Mouse (Mus musculus) intestine, embryonic 15.5 days (tissue): Measurements from ENCODE around the gene Gpr179. TPM values are rescaled to one million over a fixed set of nuclear protein-coding genes. Genes with fewer than 3 reads are reported as not detected.

ENCODE experiments used
- ATAC-seq: fragments of 200-750 bp; cut with Nextera tagmentation; 2 replicates; pipeline ENCODE4 v1.8.0; 2017; ENCODE audit warnings: moderate TSS enrichment, moderate library complexity
- H3K27ac ChIP-seq: fragments of 300-500 bp; sonication (generic); 2 replicates; pipeline ENCODE4 v1.5.1; 2015; ENCODE audit warnings: mild to moderate bottlenecking, inconsistent platforms
- H3K27me3 ChIP-seq: fragments of 300-500 bp; sonication (generic); replicated peaks from 2 replicates; pipeline ENCODE4 v1.6.1; 2015; ENCODE audit warnings: inconsistent platforms
- H3K36me3 ChIP-seq: fragments of 300-500 bp; sonication (generic); 2 replicates; pipeline ENCODE4 v1.6.1; 2015; ENCODE audit warnings: inconsistent platforms
- H3K4me1 ChIP-seq: fragments of 300-500 bp; sonication (generic); replicated peaks from 2 replicates; pipeline ENCODE4 v1.6.1; 2015; ENCODE audit warnings: inconsistent platforms
- H3K4me2 ChIP-seq: fragments of 300-500 bp; sonication (generic); replicated peaks from 2 replicates; pipeline ENCODE4 v1.6.1; 2015; ENCODE audit warnings: mild to moderate bottlenecking, inconsistent platforms
- H3K4me3 ChIP-seq: fragments of 300-500 bp; sonication (generic); replicated peaks from 2 replicates; pipeline ENCODE4 v1.5.1; 2015; ENCODE audit warnings: inconsistent platforms
- H3K9ac ChIP-seq: fragments of 300-500 bp; sonication (generic); 2 replicates; pipeline ENCODE4 v1.6.1; 2015; ENCODE audit warnings: inconsistent platforms
- H3K9me3 ChIP-seq: fragments of 300-500 bp; sonication (generic); 2 replicates; pipeline ENCODE4 v1.6.1; 2016; ENCODE audit warnings: inconsistent platforms
- WGBS: fragments of 180-500 bp; shearing (Covaris S2); methylation state at CpG from one replicate; pipeline ENCODE4 v1.1.7; 2015; 5-methylcytosine and 5-hydroxymethylcytosine counted together
- polyA plus RNA-seq: library from polyadenylated mRNA; unstranded; fragments of >200 nt; fragmentation: Nextera tagmentation; extraction: Ambion mirVana; gene quantifications from 2 replicates; pipeline ENCODE4 v1.2.1, GENCODE M21; 2015

Gpr179 gene
- polyA plus RNA-seq, 1 experiment from 2014 or later, result 0.20 TPM

- H3K36me3 ChIP-seq, result no peaks in the 10 kb centered on the region
- no peak overlapping the region for H3K9ac ChIP-seq
- peaks cover 10% of the 10 kb centered on the region for H3K4me1 ChIP-seq
- no peaks in the 10 kb centered on the region for H3K27me3 ChIP-seq
- no peaks in the 10 kb centered on the region for H3K9me3 ChIP-seq
- no peak overlapping the region for H3K4me3 ChIP-seq
- 52% methylated on average over 4 of the region's 4 CpGs for WGBS
- H3K4me2 ChIP-seq, result no peak overlapping the region
- H3K27ac ChIP-seq, result 0 out of 2 replicates have a peak overlapping the region, but pooled peaks have one; percentile 11
- ATAC-seq, result peak; percentile 59
Measured at GRCm38 (mm10) chr11:97352935-97353597, 1.2 kb upstream of the Gpr179 start.

GRCm38 (mm10) chr11:97350035-97350434, 1.8 kb downstream of the Gpr179 start:
- 23% methylated on average over 2 of the region's 2 CpGs for WGBS
- Histone ChIP-seq H3K9ac (no peak overlapping the region), H3K36me3 (no peaks in the 10 kb centered on the region), H3K4me1 (peaks cover 10% of the 10 kb centered on the region), H3K27ac (peak overlapping the region; percentile 19), H3K4me2 (no peak overlapping the region), H3K9me3 (no peaks in the 10 kb centered on the region), H3K27me3 (no peaks in the 10 kb centered on the region), H3K4me3 (no peak overlapping the region)
- ATAC-seq, result peak; percentile 78

GRCm38 (mm10) chr11:97347291-97347690, 4.6 kb downstream of the Gpr179 start:
- Histone ChIP-seq H3K4me1 (peaks cover 17% of the 10 kb centered on the region), H3K36me3 (no peaks in the 10 kb centered on the region), H3K4me3 (no peak overlapping the region), H3K4me2 (no peak overlapping the region), H3K9ac (no peak overlapping the region), H3K27me3 (no peaks in the 10 kb centered on the region), H3K27ac (no peak overlapping the region), H3K9me3 (no peaks in the 10 kb centered on the region)
- WGBS, result 64% methylated on average over 9 of the region's 9 CpGs
- ATAC-seq, result no peak

GRCm38 (mm10) chr11:97346383-97346782, 5.5 kb downstream of the Gpr179 start:
- Histone ChIP-seq H3K4me1 (peaks cover 17% of the 10 kb centered on the region), H3K36me3 (no peaks in the 10 kb centered on the region), H3K27me3 (no peaks in the 10 kb centered on the region), H3K9me3 (no peaks in the 10 kb centered on the region), H3K4me2 (no peak overlapping the region), H3K4me3 (no peak overlapping the region), H3K9ac (no peak overlapping the region), H3K27ac (no peak overlapping the region)
- WGBS, result 82% methylated on average over 9 of the region's 9 CpGs
- no peak for ATAC-seq

GRCm38 (mm10) chr11:97345446-97345845, 6.4 kb downstream of the Gpr179 start:
- H3K27me3 ChIP-seq, result no peaks in the 10 kb centered on the region
- peaks cover 16% of the 10 kb centered on the region for H3K4me1 ChIP-seq
- no peak overlapping the region for H3K4me3 ChIP-seq
- no peak for ATAC-seq
- H3K9me3 ChIP-seq, result no peaks in the 10 kb centered on the region
- 60% methylated on average over 10 of the region's 10 CpGs for WGBS
- H3K9ac ChIP-seq, result no peak overlapping the region
- no peak overlapping the region for H3K4me2 ChIP-seq
- no peak overlapping the region for H3K27ac ChIP-seq
- no peaks in the 10 kb centered on the region for H3K36me3 ChIP-seq

GRCm38 (mm10) chr11:97343619-97344018, 8.3 kb downstream of the Gpr179 start:
- H3K4me3 ChIP-seq, result 0 out of 2 replicates have a peak overlapping the region, but pooled peaks have one; percentile 1
- 25% methylated on average over 17 of the region's 17 CpGs for WGBS
- H3K36me3 ChIP-seq, result no peaks in the 10 kb centered on the region
- ATAC-seq, result peak; percentile 40; the same call in 1 of the 2 replicates
- peaks cover 10% of the 10 kb centered on the region for H3K4me1 ChIP-seq
- H3K27ac ChIP-seq, result no peak overlapping the region
- peak overlapping the region; percentile 43 for H3K4me2 ChIP-seq
- H3K9me3 ChIP-seq, result no peaks in the 10 kb centered on the region
- H3K9ac ChIP-seq, result no peak overlapping the region
- H3K27me3 ChIP-seq, result no peaks in the 10 kb centered on the region

- Histone ChIP-seq H3K27me3 (no peaks in the 10 kb centered on the region), H3K27ac (no peak overlapping the region), H3K36me3 (no peaks in the 10 kb centered on the region), H3K4me3 (no peak overlapping the region), H3K4me1 (peaks cover 15% of the 10 kb centered on the region), H3K4me2 (peak overlapping the region; percentile 43; the same call in 1 of the 2 replicates), H3K9me3 (no peaks in the 10 kb centered on the region), H3K9ac (no peak overlapping the region)
- ATAC-seq, result no peak
- 39% methylated on average over 6 of the region's 8 CpGs for WGBS
Measured at GRCm38 (mm10) chr11:97343175-97343574, 8.7 kb downstream of the Gpr179 start.

GRCm38 (mm10) chr11:97338977-97339315, 12.9 kb downstream of the Gpr179 start:
- no peak; the same call in 1 of the 2 replicates for ATAC-seq
- H3K4me1 ChIP-seq, result peaks cover 29% of the 10 kb centered on the region
- peak overlapping the region; percentile 46 for H3K4me2 ChIP-seq
- WGBS, result 41% methylated on average over 17 of the region's 17 CpGs
- H3K36me3 ChIP-seq, result no peaks in the 10 kb centered on the region
- no peak overlapping the region for H3K4me3 ChIP-seq
- peak overlapping the region; percentile 17; the same call in 1 of the 2 replicates for H3K9ac ChIP-seq
- no peaks in the 10 kb centered on the region for H3K9me3 ChIP-seq
- peak overlapping the region; percentile 81 for H3K27ac ChIP-seq
- H3K27me3 ChIP-seq, result no peaks in the 10 kb centered on the region

- no peaks in the 10 kb centered on the region for H3K36me3 ChIP-seq
- H3K9me3 ChIP-seq, result no peaks in the 10 kb centered on the region
- peak; percentile 55 for ATAC-seq
- no peak overlapping the region for H3K4me3 ChIP-seq
- peaks cover 24% of the 10 kb centered on the region for H3K4me1 ChIP-seq
- 44% methylated on average over 21 of the region's 21 CpGs for WGBS
- H3K9ac ChIP-seq, result peak overlapping the region; percentile 17; the same call in 1 of the 2 replicates
- H3K4me2 ChIP-seq, result peak overlapping the region; percentile 46
- H3K27ac ChIP-seq, result peak overlapping the region; percentile 81
- no peaks in the 10 kb centered on the region for H3K27me3 ChIP-seq
Measured at GRCm38 (mm10) chr11:97338302-97338976, 13.4 kb downstream of the Gpr179 start.

GRCm38 (mm10) chr11:97337363-97337762, 14.5 kb downstream of the Gpr179 start:
- Histone ChIP-seq H3K9me3 (no peaks in the 10 kb centered on the region), H3K36me3 (no peaks in the 10 kb centered on the region), H3K27ac (no peak overlapping the region), H3K4me2 (no peak overlapping the region), H3K4me3 (no peak overlapping the region), H3K9ac (no peak overlapping the region), H3K4me1 (peaks cover 27% of the 10 kb centered on the region; the same call in 1 of the 2 replicates), H3K27me3 (no peaks in the 10 kb centered on the region)
- WGBS, result 82% methylated on average over 12 of the region's 12 CpGs
- ATAC-seq, result no peak

- Histone ChIP-seq H3K36me3 (no peaks in the 10 kb centered on the region), H3K4me1 (peaks cover 27% of the 10 kb centered on the region; the same call in 1 of the 2 replicates), H3K9me3 (no peaks in the 10 kb centered on the region), H3K27ac (no peak overlapping the region), H3K27me3 (no peaks in the 10 kb centered on the region), H3K4me2 (no peak overlapping the region), H3K9ac (no peak overlapping the region), H3K4me3 (no peak overlapping the region)
- 61% methylated on average over 14 of the region's 14 CpGs for WGBS
- ATAC-seq, result no peak
Measured at GRCm38 (mm10) chr11:97336751-97337345, 15.0 kb downstream of the Gpr179 start.

GRCm38 (mm10) chr11:97336238-97336637, 15.6 kb downstream of the Gpr179 start:
- Histone ChIP-seq H3K4me3 (no peak overlapping the region), H3K4me2 (no peak overlapping the region), H3K27ac (no peak overlapping the region), H3K36me3 (no peaks in the 10 kb centered on the region), H3K4me1 (peaks cover 27% of the 10 kb centered on the region; the same call in 1 of the 2 replicates), H3K27me3 (no peaks in the 10 kb centered on the region), H3K9ac (no peak overlapping the region), H3K9me3 (no peaks in the 10 kb centered on the region)
- WGBS, result 56% methylated on average over 6 of the region's 6 CpGs
- no peak for ATAC-seq
